Mouse (Mus musculus): ENCODE results near the gene Hoxa3. TPM values are rescaled to one million over a fixed set of nuclear protein-coding genes. Genes with fewer than 3 reads are reported as not detected.

The Hoxa3 gene
- polyA plus RNA-seq, 1 experiment from 2014 or later: 7.7 TPM

DNA sequence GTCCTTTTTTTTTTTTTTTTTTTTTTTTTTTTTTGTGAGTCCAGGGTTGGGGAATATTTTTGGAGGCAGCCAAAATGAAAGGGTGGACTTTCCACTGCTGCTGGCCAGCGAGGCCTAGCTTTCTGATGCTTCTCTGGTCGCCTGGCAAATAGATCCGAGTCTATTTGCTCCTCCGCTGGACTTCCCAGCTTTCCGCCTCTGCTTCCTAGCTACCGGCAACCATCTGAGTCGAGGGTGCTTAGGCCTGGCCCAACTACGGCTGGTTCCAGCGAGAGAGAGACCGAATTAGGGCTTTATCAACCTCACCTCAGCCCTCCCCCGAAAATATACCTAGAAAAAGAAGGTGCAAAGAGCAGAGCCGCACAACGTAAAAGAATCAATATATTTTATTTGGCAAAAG is 9.6 kb upstream of the Hoxa3 start:
- Histone ChIP-seq H3K36me3 (peaks cover 14% of the 10 kb centered on the region), H3K4me2 (peak overlapping the region; percentile 96), H3K4me3 (replicated peaks) (peak overlapping the region; percentile 89), H3K27me3 (no peaks in the 10 kb centered on the region; the same call in 1 of the 2 replicates), H3K9me3 (no peaks in the 10 kb centered on the region), H3K9ac (replicated peaks) (peak overlapping the region; percentile 100), H3K4me1 (replicated peaks) (peaks cover 44% of the 10 kb centered on the region), H3K27ac (peak overlapping the region; percentile 99)
- no peak for ATAC-seq (ENCODE audit: insufficient number of reproducible peaks, insufficient read depth, low FRiP score, low TSS enrichment, low read depth)
- 2% methylated on average over 13 of the region's 13 CpGs for WGBS

- under 1% methylated on average over 21 of the region's 21 CpGs for WGBS
- peak overlapping the region; percentile 100 for H3K9ac ChIP-seq (replicated peaks)
- peak; percentile 34 for ATAC-seq (ENCODE audit: insufficient number of reproducible peaks, insufficient read depth, low FRiP score, low TSS enrichment, low read depth)
- no peaks in the 10 kb centered on the region for H3K9me3 ChIP-seq
- peak overlapping the region; percentile 96 for H3K4me2 ChIP-seq
- H3K27ac ChIP-seq: peak overlapping the region; percentile 99
- H3K27me3 ChIP-seq: no peaks in the 10 kb centered on the region; the same call in 1 of the 2 replicates
- peak overlapping the region; percentile 89 for H3K4me3 ChIP-seq (replicated peaks)
- peaks cover 14% of the 10 kb centered on the region for H3K36me3 ChIP-seq
- H3K4me1 ChIP-seq (replicated peaks): peaks cover 45% of the 10 kb centered on the region
Observed at GRCm38 (mm10) chr6:52221993-52222685, 9.0 kb upstream of the Hoxa3 start.

DNA sequence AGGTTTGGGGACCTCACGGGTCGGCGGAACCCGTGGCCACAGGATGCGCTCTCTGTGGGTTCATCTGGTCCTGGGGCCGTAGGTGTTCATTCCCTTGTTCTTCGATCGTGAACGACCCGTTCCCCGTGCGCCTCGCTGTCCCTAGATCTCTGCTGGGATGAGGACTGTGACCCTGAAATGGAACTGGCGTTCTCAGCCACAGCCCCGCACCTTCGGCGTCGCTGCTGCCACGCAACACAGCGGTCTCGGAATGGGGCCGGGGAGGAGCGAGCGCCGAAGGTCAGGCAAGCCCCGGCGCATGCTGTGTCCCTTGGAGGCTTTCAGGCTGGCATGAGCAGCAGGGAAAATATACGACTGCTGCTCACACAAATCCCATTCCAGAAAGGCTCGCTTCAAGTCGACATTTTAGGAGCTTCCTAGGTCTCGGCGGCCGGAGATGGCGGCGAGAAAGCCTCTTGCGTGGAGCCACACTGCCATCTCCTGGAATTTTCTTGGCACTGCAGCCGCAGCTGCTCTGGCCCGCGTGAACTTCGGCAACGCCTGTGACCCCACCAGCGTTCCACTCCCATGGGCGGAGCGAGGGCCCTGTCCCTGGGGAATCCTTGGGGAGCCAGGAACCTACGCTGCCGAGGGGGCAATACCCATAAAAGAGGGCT is 8.3 kb upstream of the Hoxa3 start, which contains the start of gene Hoxa7:
Gene Hoxa7, minus strand, starts transcription at position 518 of the 656 bp plus-strand sequence.
- peak within 1 kb of the TSS; percentile 89 for H3K4me3 ChIP-seq (replicated peaks)
- peaks cover 40% of the 10 kb centered on the region for H3K4me1 ChIP-seq (replicated peaks)
- no peaks in the 10 kb centered on the region; the same call in 1 of the 2 replicates for H3K27me3 ChIP-seq
- WGBS: under 1% methylated on average over 46 of the region's 46 CpGs
- H3K4me2 ChIP-seq: peak within 1 kb of the TSS; percentile 96
- peak; percentile 38 for ATAC-seq (ENCODE audit: insufficient number of reproducible peaks, insufficient read depth, low FRiP score, low TSS enrichment, low read depth)
- peak within 1 kb of the TSS; percentile 99 for H3K27ac ChIP-seq
- no peaks in the 10 kb centered on the region for H3K9me3 ChIP-seq
- peaks cover 14% of the 10 kb centered on the region for H3K36me3 ChIP-seq
- peak within 1 kb of the TSS; percentile 100 for H3K9ac ChIP-seq (replicated peaks)

- Histone ChIP-seq H3K27me3 (no peaks in the 10 kb centered on the region; the same call in 1 of the 2 replicates), H3K36me3 (peaks cover 14% of the 10 kb centered on the region), H3K9me3 (no peaks in the 10 kb centered on the region), H3K9ac (replicated peaks) (peak overlapping the region; percentile 100), H3K27ac (peak overlapping the region; percentile 99), H3K4me3 (replicated peaks) (peak overlapping the region; percentile 89), H3K4me1 (replicated peaks) (peaks cover 45% of the 10 kb centered on the region), H3K4me2 (peak overlapping the region; percentile 96)
- no peak for ATAC-seq (ENCODE audit: insufficient number of reproducible peaks, insufficient read depth, low FRiP score, low TSS enrichment, low read depth)
- WGBS: 2% methylated on average over 12 of the region's 12 CpGs
Observed at GRCm38 (mm10) chr6:52220865-52221310, 7.8 kb upstream of the Hoxa3 start.

GRCm38 (mm10) chr6:52220003-52220864 is 7.1 kb upstream of the Hoxa3 start:
- Histone ChIP-seq H3K9me3 (no peaks in the 10 kb centered on the region), H3K27ac (peak overlapping the region; percentile 99), H3K36me3 (peaks cover 13% of the 10 kb centered on the region), H3K4me3 (replicated peaks) (peak overlapping the region; percentile 89), H3K4me2 (peak overlapping the region; percentile 96), H3K4me1 (replicated peaks) (peaks cover 52% of the 10 kb centered on the region), H3K9ac (replicated peaks) (peak overlapping the region; percentile 100), H3K27me3 (peaks cover under 1% of the 10 kb centered on the region)
- ATAC-seq (ENCODE audit: insufficient number of reproducible peaks, insufficient read depth, low FRiP score, low TSS enrichment, low read depth): no peak
- 5% methylated on average over 32 of the region's 32 CpGs for WGBS

DNA sequence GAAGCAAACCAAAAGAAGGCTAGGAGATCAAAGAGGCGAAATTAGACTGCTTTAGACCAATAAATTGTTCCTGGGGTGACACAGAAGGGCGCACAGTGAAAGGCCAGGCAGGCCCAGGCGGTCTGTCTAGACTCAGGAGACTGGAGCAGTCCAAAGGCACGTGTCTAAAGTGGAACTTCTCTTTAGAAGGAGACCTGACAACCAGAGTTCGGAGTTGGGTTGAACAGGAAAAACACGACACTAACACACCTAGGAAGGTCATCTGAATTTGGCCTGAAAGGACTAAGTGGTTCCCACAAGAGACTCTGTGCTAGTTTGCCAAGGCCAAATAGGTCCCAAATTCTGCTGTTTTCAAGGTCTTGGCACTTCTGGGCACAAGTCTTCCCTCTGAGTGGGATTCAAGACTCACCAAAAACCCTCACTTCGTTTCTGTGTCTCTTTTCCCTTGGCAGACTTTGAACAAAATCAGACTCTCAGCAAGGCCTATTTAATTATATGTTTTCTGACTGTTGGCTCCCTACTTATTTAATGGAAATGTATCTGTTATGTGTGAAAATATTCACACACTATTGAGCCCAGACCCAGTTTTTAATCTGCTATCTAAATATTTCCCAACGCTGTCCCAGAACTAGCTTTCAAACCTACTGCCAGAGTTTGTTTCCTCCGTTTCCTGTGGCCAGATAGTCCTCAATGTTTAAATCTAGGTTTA is 6.3 kb upstream of the Hoxa3 start:
- H3K4me2 ChIP-seq: peak overlapping the region; percentile 96
- WGBS: 23% methylated on average over 9 of the region's 9 CpGs
- H3K4me3 ChIP-seq (replicated peaks): peak overlapping the region; percentile 89
- peaks cover 8% of the 10 kb centered on the region for H3K36me3 ChIP-seq
- ATAC-seq (ENCODE audit: insufficient number of reproducible peaks, insufficient read depth, low FRiP score, low TSS enrichment, low read depth): no peak
- peaks cover 60% of the 10 kb centered on the region for H3K4me1 ChIP-seq (replicated peaks)
- peak overlapping the region; percentile 100 for H3K9ac ChIP-seq (replicated peaks)
- H3K27ac ChIP-seq: peak overlapping the region; percentile 99
- no peaks in the 10 kb centered on the region for H3K9me3 ChIP-seq
- peaks cover 6% of the 10 kb centered on the region for H3K27me3 ChIP-seq

DNA sequence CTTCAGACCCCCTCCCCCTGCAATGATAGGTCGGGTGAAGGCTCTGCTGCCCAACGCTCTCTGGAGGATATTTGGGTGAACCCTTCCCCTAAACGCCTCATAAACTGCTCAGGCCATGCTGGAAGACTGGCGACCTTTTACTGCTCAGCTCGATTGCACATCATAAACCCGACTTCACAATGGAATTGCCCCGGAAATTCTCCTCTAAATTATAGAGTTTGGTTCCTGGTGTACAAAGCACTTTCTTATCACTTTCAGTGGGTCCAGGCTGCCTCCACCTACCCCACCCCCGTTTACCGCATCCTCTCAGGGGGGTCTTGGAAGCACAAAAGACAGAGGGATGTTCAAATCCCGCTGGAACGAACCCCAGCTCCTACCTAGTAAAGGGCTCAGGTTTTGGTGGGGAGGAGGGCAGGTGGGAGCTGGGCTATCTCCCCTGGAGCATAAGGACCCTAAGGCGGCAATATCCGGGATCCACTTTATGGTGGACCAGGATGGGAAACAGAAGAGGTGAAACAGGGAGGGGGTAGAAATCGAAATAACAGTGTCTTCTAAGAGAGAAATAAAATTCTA is 5.6 kb upstream of the Hoxa3 start:
- WGBS: 5% methylated on average over 14 of the region's 14 CpGs
- H3K9ac ChIP-seq (replicated peaks): peak overlapping the region; percentile 94
- no peak for ATAC-seq (ENCODE audit: insufficient number of reproducible peaks, insufficient read depth, low FRiP score, low TSS enrichment, low read depth)
- peaks cover 1% of the 10 kb centered on the region; the same call in 1 of the 2 replicates for H3K36me3 ChIP-seq
- peak overlapping the region; percentile 96 for H3K4me2 ChIP-seq
- no peaks in the 10 kb centered on the region for H3K9me3 ChIP-seq
- H3K27me3 ChIP-seq: peaks cover 6% of the 10 kb centered on the region
- H3K4me3 ChIP-seq (replicated peaks): peak overlapping the region; percentile 89
- H3K4me1 ChIP-seq (replicated peaks): peaks cover 65% of the 10 kb centered on the region
- peak overlapping the region; percentile 99 for H3K27ac ChIP-seq

- peak overlapping the region; percentile 96 for H3K4me2 ChIP-seq
- no peak for ATAC-seq (ENCODE audit: insufficient number of reproducible peaks, insufficient read depth, low FRiP score, low TSS enrichment, low read depth)
- H3K27me3 ChIP-seq: peaks cover 6% of the 10 kb centered on the region
- WGBS: 3% methylated on average over 23 of the region's 23 CpGs
- H3K4me3 ChIP-seq (replicated peaks): peak overlapping the region; percentile 89
- no peaks in the 10 kb centered on the region for H3K36me3 ChIP-seq
- H3K9ac ChIP-seq (replicated peaks): peak overlapping the region; percentile 94
- H3K4me1 ChIP-seq (replicated peaks): peaks cover 65% of the 10 kb centered on the region
- peak overlapping the region; percentile 99 for H3K27ac ChIP-seq
- no peaks in the 10 kb centered on the region for H3K9me3 ChIP-seq
Observed at GRCm38 (mm10) chr6:52217895-52218642, 4.9 kb upstream of the Hoxa3 start.

DNA sequence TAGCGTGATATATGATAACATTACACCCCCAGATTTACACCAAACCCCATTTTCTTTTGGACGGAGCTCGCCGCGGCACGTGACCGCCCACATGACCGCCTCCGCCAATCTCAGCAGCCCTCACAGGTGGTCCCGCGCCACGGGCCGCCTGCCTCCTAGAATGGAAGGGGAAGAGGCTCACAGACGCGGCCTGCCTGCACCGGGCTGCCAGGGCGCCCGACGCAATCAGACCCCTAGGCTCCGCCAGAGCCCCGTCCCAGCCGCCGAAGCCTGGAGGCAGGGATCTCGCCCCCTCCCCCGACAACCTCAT is 4.3 kb upstream of the Hoxa3 start:
- WGBS: under 1% methylated on average over 25 of the region's 25 CpGs
- H3K4me3 ChIP-seq (replicated peaks): peak overlapping the region; percentile 89
- no peaks in the 10 kb centered on the region for H3K36me3 ChIP-seq
- H3K27me3 ChIP-seq: peaks cover 6% of the 10 kb centered on the region
- peak overlapping the region; percentile 96 for H3K4me2 ChIP-seq
- peak overlapping the region; percentile 99 for H3K27ac ChIP-seq
- H3K9me3 ChIP-seq: no peaks in the 10 kb centered on the region
- ATAC-seq (ENCODE audit: insufficient number of reproducible peaks, insufficient read depth, low FRiP score, low TSS enrichment, low read depth): peak; percentile 48; the same call in 1 of the 2 replicates
- peak overlapping the region; percentile 94 for H3K9ac ChIP-seq (replicated peaks)
- H3K4me1 ChIP-seq (replicated peaks): peaks cover 68% of the 10 kb centered on the region
